Mouse (Mus musculus): ENCODE results near the gene Ube2e3. TPM values are rescaled to one million over a fixed set of nuclear protein-coding genes. Genes with fewer than 3 reads are reported as not detected.
A peak's percentile ranks its signal among the peaks of the same experiment; 100 is the strongest.

The Ube2e3 gene
- total RNA-seq (2021): 100 to 1,000 TPM; 127 to 139 TPM
- long read RNA-seq, experiment 1, transcript Ube2e3-202 (6 exons, 1,235 nt): minor isoform, 6 of 125 reads
- long read RNA-seq, experiment 1, transcript Ube2e3-201 (6 exons, 2,249 nt): major isoform, 106 of 125 reads
- long read RNA-seq, experiment 1, partial matches to known transcripts: 10 of 125 reads
- long read RNA-seq, experiment 1, other reads (novel, unspliced or antisense): 3 of 125 reads
- long read RNA-seq, experiment 2, transcript Ube2e3-201 (6 exons, 2,249 nt): major isoform, 102 of 117 reads
- long read RNA-seq, experiment 2, transcript Ube2e3-202 (6 exons, 1,235 nt): minor isoform, 7 of 117 reads
- long read RNA-seq, experiment 2, partial matches to known transcripts: 1 of 117 reads
- long read RNA-seq, experiment 2, other reads (novel, unspliced or antisense): 7 of 117 reads

DNA sequence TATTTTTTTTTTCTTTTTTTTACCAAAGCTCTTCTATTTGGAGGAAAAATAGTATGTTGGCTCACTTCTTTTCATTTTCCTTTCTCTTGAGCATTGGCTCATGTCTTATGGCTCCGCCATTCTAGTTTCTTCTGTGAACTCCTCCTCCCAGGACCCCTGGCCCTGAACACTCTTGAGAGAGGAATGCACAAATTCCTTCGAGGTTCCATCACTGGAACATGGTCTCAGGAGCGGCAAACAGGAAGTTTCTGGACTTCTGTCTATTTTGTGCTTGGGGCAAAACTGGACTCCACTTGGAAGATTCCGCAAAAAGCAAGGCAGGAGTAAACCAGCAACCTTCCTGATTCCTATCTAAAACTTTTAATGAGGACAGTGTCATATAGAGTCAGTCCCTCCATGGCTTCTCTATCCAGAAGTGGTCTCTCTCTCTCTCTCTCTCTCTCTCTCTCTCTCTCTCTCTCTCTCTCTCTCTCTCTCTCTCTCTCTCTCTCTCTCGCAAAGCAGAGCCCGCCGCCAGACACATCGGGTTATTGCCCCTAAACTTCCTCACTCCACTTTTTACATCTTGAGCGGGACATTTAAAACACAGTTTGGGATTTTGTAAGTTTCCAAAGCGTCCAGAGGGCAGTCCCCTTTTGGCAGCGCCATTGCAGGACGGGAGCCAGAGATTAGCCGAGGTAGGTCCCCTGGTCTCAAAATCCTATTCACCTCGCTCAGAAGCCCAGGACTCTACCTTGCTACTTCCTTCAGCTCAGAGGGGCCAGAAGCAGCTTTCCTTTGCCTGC, at the start of gene Ube2e3:
Ube2e3 (plus strand) TSS at position 399 of the 785 bp plus-strand sequence.
- intact Hi-C loops (cut with DNase I): loop anchor here (2.0 kb wide), 1 partner anchor 819 kb away; no protein-coding TSS in a partner anchor
- DNase-seq (ENCODE audit: low spot score in 2 of 2): no peak

GRCm38 (mm10) chr2:78829887-78830286, 38.0 kb upstream of the Ube2e3 start:
- intact Hi-C loops (cut with DNase I): no loop called here
- DNase-seq (ENCODE audit: low spot score in 2 of 2): no peak

GRCm38 (mm10) chr2:78841494-78842224, 26.3 kb upstream of the Ube2e3 start:
- DNase-seq (ENCODE audit: low spot score in 2 of 2): no peak
- intact Hi-C loops (cut with DNase I): no loop called here

GRCm38 (mm10) chr2:78844365-78844764, 23.6 kb upstream of the Ube2e3 start:
- intact Hi-C loops (cut with DNase I): no loop called here
- no peak for DNase-seq (ENCODE audit: low spot score in 2 of 2)

GRCm38 (mm10) chr2:78845274-78845673, 22.6 kb upstream of the Ube2e3 start:
- no peak for DNase-seq (ENCODE audit: low spot score in 2 of 2)

DNA sequence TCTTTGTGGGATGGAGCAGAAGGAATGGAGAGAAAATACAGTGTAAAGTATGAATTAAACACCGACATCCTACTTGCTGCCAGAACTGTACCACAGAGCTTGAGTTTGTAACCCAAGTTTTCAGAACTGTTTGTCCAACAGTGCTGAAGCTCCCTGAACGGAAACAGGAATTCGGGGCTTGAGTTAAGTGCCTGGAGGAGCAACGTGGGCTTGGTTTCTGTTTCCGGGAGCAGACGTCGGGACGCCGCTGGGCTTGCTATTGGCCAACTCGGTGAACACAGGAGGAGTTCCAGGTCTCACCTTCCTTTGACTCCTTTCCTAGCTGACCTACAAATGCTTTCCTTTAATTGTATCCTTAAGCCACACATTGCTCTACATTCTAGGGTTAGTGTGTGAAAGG, 22.2 kb upstream of the Ube2e3 start:
- intact Hi-C loops (cut with DNase I): no loop called here
- no peak for DNase-seq (ENCODE audit: low spot score in 2 of 2)

More at GRCm38 (mm10) chr2:78845274-78845673, 22.6 kb upstream of the Ube2e3 start:
- intact Hi-C loops (cut with DNase I): no loop called here

DNA sequence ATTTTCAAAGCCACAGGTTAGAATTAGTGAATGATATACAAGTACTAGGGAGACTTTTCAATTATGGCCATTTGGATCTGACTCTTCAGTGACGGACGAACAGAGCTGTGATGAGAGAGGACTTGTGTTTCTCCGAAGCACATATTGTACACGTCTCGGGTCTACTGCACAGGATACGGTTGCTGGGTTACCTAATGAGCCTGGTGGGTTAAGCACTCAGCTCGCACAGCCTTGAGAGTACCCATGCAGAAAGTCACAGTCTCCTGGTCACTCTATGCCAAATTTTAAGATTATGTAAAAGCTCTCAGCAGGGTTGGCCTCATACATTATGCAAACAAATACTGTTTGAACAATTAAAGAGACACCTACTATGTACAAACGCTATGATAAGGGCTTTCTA, 13.6 kb upstream of the Ube2e3 start:
- DNase-seq (ENCODE audit: low spot score in 2 of 2): no peak
- intact Hi-C loops (cut with DNase I): no loop called here

DNA sequence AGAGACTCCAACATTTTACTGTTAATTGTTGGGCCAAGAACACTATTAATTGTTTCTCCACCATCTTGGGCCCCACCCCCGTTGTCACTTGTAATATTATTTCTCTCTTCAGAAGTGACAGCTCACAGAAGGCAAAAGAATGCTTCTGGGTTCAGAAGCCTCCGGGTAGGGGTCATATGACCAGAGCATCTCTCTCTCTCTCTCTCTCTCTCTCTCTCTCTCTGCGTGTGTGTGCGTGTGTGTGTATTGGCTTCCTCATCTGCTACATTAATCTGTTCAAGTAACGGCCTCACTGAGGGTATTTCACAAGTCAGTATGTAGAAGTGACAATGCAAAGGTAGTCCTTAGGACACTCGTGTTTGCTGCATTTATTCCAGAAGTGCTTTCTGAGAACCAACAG, 9.3 kb upstream of the Ube2e3 start:
- intact Hi-C loops (cut with DNase I): no loop called here
- DNase-seq (ENCODE audit: low spot score in 2 of 2): no peak

DNA sequence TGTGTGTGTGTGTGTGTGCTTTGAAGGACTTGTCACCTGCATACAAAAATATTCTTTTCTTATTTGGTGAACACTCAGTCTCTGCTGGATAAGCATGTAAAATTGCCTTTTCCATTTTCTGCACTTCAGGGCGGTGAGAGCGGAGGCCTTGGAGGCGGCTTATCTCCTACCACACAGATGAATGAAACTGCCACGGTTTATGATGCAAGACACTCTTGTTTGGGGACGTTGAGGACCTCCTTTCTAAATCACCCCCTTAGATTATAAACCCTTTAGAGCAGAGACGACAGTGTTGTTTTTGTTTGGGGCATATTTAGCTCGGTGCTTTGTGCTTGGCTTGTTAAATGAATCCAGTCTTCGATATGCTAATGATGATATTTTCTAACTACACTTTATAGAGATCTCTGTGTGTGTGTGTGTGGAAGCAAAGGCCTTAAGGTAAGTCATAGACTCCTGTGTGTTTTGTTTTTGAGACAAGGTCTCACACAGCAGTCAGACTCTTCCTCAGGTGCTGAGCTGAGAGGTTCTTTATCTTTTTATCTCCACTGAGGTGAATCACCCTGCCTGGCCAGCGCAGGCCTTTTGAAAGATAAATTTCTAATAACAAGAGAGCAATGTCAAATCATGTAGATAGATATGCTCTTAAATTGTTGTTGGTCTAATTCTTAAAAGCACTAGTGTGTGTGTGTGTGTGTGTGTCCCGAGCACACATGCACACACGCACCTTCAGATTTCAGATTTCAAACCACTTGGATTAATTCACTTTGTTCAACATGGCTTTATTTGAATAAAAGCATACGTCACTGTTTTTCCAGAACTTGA, 8.4 kb upstream of the Ube2e3 start:
- intact Hi-C loops (cut with DNase I): no loop called here

GRCm38 (mm10) chr2:78860088-78860372, 7.9 kb upstream of the Ube2e3 start:
- intact Hi-C loops (cut with DNase I): no loop called here
- DNase-seq (ENCODE audit: low spot score in 2 of 2): no peak

More for the DNA sequence above, 8.4 kb upstream of the Ube2e3 start:
- DNase-seq (ENCODE audit: low spot score in 2 of 2): no peak

- intact Hi-C loops (cut with DNase I): no loop called here
- no peak for DNase-seq (ENCODE audit: low spot score in 2 of 2)
Measured at GRCm38 (mm10) chr2:78864116-78864515, 3.8 kb upstream of the Ube2e3 start.

DNA sequence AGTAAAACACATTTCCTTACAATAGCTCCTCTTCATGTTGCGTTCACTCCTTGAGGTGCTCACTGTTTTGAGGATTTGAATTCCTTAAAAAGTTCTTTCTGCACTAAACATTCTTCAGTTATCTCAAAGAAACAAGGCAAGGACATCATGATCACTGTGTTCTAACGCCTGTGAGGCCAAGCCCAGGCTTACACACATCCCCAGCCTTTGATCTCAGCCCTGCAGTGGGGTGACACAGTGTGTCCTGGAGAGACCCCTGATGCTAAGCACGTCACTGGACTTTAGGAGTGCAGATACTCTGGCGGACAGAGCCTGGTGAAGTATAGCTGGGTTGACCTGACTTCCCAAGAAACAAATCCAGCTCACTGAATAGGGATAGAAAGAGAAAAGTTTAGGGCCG, 3.1 kb upstream of the Ube2e3 start:
- intact Hi-C loops (cut with DNase I): no loop called here
- DNase-seq (ENCODE audit: low spot score in 2 of 2): no peak

GRCm38 (mm10) chr2:78868511-78868854, 559 bp downstream of the Ube2e3 start:
- peak; percentile 41 to 60 for DNase-seq (ENCODE audit: low spot score in 2 of 2)
- intact Hi-C loops (cut with DNase I): loop anchor here (2.0 kb wide), 1 partner anchor 820 kb away; no protein-coding TSS in a partner anchor

DNA sequence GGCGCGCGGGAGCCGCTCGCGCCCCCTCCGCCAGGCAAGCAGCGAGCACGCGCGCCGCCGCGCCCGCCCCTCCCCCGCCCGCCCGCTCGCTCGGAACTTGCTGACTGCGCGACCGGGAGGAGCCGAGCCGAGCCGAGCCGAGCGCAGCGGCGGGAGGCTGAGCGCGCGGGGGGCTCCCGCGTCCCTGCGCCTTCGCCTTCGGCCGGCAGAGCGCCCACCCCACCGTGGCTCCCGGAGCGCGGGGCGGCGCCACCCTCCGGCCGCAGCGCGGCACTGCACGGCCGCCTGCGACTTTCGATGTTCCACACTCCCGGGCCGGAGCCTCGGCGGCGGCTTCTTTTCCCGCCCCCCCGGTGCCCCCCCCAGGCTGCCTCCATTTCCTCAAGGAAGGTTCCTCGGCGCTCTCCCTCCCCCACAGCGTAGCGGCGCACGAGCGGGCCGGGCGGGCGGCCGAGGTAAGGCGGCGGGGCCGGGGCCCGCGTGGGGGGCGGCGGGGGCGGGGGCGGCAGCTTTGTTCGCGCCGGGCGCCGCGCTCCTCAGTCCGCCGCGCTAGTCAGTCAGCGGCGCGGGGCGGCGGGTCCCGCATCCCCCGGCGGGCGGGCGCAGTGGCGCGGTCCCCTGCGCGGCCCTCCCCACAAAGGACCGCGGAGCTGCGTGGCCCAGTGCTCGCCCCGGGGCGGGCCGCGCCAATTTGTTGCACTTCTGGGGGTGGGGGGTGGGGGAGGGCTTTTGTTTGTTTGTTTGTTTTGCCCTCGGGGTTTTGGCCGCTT, 1.2 kb downstream of the Ube2e3 start:
- peak; percentile 89 to 92 for DNase-seq (ENCODE audit: low spot score in 2 of 2)
- intact Hi-C loops (cut with DNase I): loop anchor here (2.0 kb wide), 1 partner anchor 820 kb away; no protein-coding TSS in a partner anchor

GRCm38 (mm10) chr2:78869721-78870442, 2.0 kb downstream of the Ube2e3 start:
- peak in 1 of 2 experiments; percentile 16 for DNase-seq (ENCODE audit: low spot score in 2 of 2)
- intact Hi-C loops (cut with DNase I): loop anchor here (2.0 kb wide), 1 partner anchor 821 kb away; no protein-coding TSS in a partner anchor

GRCm38 (mm10) chr2:78870443-78871025, 2.6 kb downstream of the Ube2e3 start:
- intact Hi-C loops (cut with DNase I): no loop called here
- no peak for DNase-seq (ENCODE audit: low spot score in 2 of 2)
